In genomic region chr15:79028237-79028738, GRCm38 (mm10) we compare ENCODE assay signal across 8 mouse cellular contexts. TPM values are rescaled to one million over a fixed set of nuclear protein-coding genes. Genes with fewer than 3 reads are reported as not detected.
DNase-seq lines count a peak whose midpoint lies in the region; ATAC-seq lines count a peak whose summit lies in the region.

Gene H1f0 (plus strand): TSS chr15:79028450.

- H3K27me3 ChIP-seq in hindbrain, embryonic 15.5 days: no peaks in the 10 kb centered on the region

- H3K27ac ChIP-seq in hindbrain, embryonic 15.5 days (replicated peaks): peak within 1 kb of the TSS; percentile 93

- no peaks in the 10 kb centered on the region for H3K36me3 ChIP-seq in hindbrain, embryonic 15.5 days

- ATAC-seq in hindbrain, embryonic 15.5 days (ENCODE audit: low FRiP score, low read depth): peak; percentile 81

- peak; percentile 85 for DNase-seq in T-cell, adult 2 months (ENCODE audit: low spot score)
- DNase-seq in cerebellum, postnatal 25 days: peak; percentile 99
- DNase-seq in gastrocnemius, adult 18-20 months (ENCODE audit: low spot score): peak; percentile 94
- peak; percentile 84 for DNase-seq in left cerebral cortex, adult 11 months (ENCODE audit: low spot score)
- DNase-seq in lung, postnatal 36 days: peak; percentile 93
- peak; percentile 96 for DNase-seq in retina, embryonic 14.5 days (ENCODE audit: low spot score)
- peak; percentile 75 to 80 for DNase-seq in thymus, postnatal 36 days

- 0% methylated on average over 58 of the region's 58 CpGs for WGBS in hindbrain, embryonic 15.5 days

- peak within 1 kb of the TSS; percentile 98 for H3K4me2 ChIP-seq in hindbrain, embryonic 15.5 days

- H3K9ac ChIP-seq in hindbrain, embryonic 15.5 days: peak within 1 kb of the TSS; percentile 94

- H3K4me3 ChIP-seq in hindbrain, embryonic 15.5 days: peak within 1 kb of the TSS; percentile 58

- H3K4me1 ChIP-seq in hindbrain, embryonic 15.5 days (replicated peaks): peaks cover 54% of the 10 kb centered on the region

- H3K9me3 ChIP-seq in hindbrain, embryonic 15.5 days: no peaks in the 10 kb centered on the region

RNA-seq across cellular contexts. Expression of gene H1f0, which starts in this region (rescaled TPM):
- 10 to 100 TPM; 74.4 to 86.9 TPM for total RNA-seq in gastrocnemius, adult 18-20 months (2021)
- 214 and 226 TPM in 2 replicates for polyA plus RNA-seq in hindbrain, embryonic 15.5 days (2015; fragmentation: Nextera tagmentation; extraction: Ambion mirVana)

Comparison
In these comparisons a context has a peak if more than half of its experiments do, and no peak if none do; other contexts are left out.
1. Peak in every context shown above with its lines: DNase-seq, ATAC-seq, H3K4me3 ChIP-seq and H3K27ac ChIP-seq.